Mouse (Mus musculus): Measurements from ENCODE around the gene Rexo5. TPM values are rescaled to one million over a fixed set of nuclear protein-coding genes. Genes with fewer than 3 reads are reported as not detected.
A peak's percentile ranks its signal among the peaks of the same experiment; 100 is the strongest.

The Rexo5 gene
- polyA plus RNA-seq, 1 experiment from 2014 or later = 20.1 TPM

DNA sequence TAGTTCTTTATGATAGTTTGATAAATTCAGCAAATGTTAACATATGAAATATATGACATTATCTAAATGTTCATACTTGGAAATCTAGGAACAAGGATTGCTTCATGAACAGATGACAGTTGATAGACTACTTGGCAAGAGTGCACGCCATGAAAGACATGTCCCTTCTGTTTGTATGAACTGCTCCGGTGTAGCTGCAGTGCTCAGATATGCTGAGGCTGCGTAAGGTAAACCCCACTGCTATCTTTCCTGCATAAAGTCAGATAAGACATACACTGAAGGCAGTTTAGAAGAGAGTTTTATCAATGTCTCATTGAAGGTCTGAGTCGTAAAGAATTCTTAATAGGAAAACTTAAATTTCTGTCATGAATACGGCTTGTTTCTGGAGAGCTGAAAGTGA lies 8.9 kb upstream of the Rexo5 start:
- no peak overlapping the region for H3K4me3 ChIP-seq (replicated peaks)
- H3K36me3 ChIP-seq = peaks cover 40% of the 10 kb centered on the region
- no peak overlapping the region for H3K9ac ChIP-seq
- no peaks in the 10 kb centered on the region for H3K4me1 ChIP-seq
- no peak overlapping the region for H3K4me2 ChIP-seq (replicated peaks)
- no peaks in the 10 kb centered on the region for H3K9me3 ChIP-seq (replicated peaks)
- no peak overlapping the region for H3K27ac ChIP-seq (replicated peaks)
- no peaks in the 10 kb centered on the region for H3K27me3 ChIP-seq
- WGBS = 94% methylated on average over 5 of the region's 5 CpGs
- ATAC-seq (ENCODE audit: insufficient number of reproducible peaks, low FRiP score, low TSS enrichment, low read depth) = no peak

DNA sequence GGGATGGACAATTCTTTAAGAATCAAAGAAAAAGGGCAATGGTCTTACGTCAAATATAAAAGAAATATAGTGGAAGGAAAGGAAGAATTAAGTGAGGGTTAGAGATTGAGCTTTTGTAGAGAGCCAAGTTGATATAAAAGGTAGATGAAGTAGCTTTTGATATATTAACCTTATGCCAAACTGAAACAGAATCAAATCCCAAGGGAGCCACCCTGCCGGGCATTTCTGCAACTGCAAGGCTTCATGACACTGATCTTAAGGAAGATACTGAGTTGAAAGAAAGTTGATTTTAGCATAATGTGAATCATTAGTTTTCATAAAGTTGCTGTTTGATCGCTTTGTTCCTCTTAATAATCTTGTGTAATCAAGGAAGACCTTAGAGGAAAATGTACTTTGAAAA lies 4.8 kb upstream of the Rexo5 start:
- WGBS = 82% methylated on average over 3 of the region's 3 CpGs
- no peak overlapping the region for H3K9ac ChIP-seq
- peaks cover 3% of the 10 kb centered on the region; the same call in 1 of the 2 replicates for H3K4me1 ChIP-seq
- H3K4me2 ChIP-seq (replicated peaks) = no peak overlapping the region
- H3K4me3 ChIP-seq (replicated peaks) = no peak overlapping the region
- H3K27me3 ChIP-seq = no peaks in the 10 kb centered on the region
- H3K36me3 ChIP-seq = peaks cover 33% of the 10 kb centered on the region
- no peaks in the 10 kb centered on the region for H3K9me3 ChIP-seq (replicated peaks)
- ATAC-seq (ENCODE audit: insufficient number of reproducible peaks, low FRiP score, low TSS enrichment, low read depth) = no peak
- no peak overlapping the region for H3K27ac ChIP-seq (replicated peaks)

DNA sequence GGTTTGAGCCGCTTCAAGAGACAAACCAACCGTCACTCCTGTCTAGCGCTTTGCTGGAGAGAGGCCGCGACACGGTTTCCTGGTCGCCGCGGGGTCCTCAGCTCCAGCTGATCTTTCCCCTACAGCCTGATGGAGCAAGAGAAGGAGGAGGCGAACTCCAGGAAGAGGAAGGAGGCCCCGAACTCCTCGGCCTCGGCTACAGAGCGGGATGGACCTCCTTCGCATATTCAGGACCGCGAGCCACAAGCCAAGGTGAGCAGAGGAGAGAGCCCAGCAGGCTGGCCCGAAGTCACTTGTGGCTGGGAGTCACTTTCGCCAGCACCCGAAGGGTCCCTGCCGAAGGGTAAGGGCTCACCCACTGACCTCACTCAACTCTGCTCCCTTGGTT lies 439 bp downstream of the Rexo5 start:
- peaks cover 5% of the 10 kb centered on the region; the same call in 1 of the 2 replicates for H3K36me3 ChIP-seq
- ATAC-seq (ENCODE audit: insufficient number of reproducible peaks, low FRiP score, low TSS enrichment, low read depth) = no peak; the same call in none of the 2 replicates
- H3K27ac ChIP-seq (replicated peaks) = peak overlapping the region; percentile 82
- H3K4me2 ChIP-seq (replicated peaks) = peak overlapping the region; percentile 81
- peak overlapping the region; percentile 69 for H3K9ac ChIP-seq
- 0% methylated on average over 21 of the region's 21 CpGs for WGBS
- H3K27me3 ChIP-seq = no peaks in the 10 kb centered on the region
- peak overlapping the region; percentile 74 for H3K4me3 ChIP-seq (replicated peaks)
- H3K4me1 ChIP-seq = peaks cover 8% of the 10 kb centered on the region
- no peaks in the 10 kb centered on the region for H3K9me3 ChIP-seq (replicated peaks)

DNA sequence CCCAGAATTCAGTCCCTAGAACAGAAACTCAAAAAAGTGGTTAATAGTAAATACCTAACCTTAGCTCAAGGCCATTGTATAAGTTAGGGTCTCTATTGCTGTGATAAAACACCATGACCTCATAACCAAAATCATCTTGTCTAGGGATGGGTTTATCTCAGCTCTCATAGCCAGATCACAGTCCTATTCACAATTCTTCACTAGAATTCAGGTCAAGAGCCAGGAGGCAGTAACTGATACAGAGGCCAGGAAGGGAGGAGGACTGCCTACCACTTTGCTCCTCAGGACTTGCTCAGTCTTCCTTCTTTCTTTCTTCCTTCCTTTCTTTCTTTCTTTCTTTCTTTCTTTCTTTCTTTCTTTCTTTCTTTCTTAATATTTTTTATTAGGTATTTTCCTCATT lies 1.5 kb downstream of the Rexo5 start:
- Histone ChIP-seq H3K27ac (replicated peaks) (no peak overlapping the region), H3K4me1 (peaks cover 8% of the 10 kb centered on the region), H3K4me3 (replicated peaks) (peak overlapping the region; percentile 23), H3K36me3 (peaks cover 3% of the 10 kb centered on the region; the same call in 1 of the 2 replicates), H3K9me3 (replicated peaks) (no peaks in the 10 kb centered on the region), H3K9ac (no peak overlapping the region), H3K27me3 (no peaks in the 10 kb centered on the region), H3K4me2 (replicated peaks) (peak overlapping the region; percentile 27)
- no peak for ATAC-seq (ENCODE audit: insufficient number of reproducible peaks, low FRiP score, low TSS enrichment, low read depth)

DNA sequence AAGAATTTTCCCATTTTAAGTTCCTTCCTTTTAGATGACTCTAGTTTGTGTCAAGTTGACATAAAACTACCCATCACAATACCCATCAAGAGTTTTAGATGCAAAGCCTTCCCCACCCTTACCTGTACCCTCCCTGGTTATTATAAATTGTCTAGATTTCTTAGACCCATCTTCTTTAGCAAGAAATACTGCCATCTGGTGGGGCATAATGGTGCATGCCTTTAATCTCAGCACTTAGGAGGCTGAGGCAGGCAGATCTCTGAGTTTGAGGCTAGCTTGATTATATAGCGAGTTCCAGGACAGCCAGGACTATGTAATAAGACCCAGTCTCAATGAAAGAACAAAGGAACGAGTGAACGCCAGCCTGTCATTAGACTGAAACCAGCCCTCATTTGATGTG lies 6.7 kb downstream of the Rexo5 start:
- Histone ChIP-seq H3K27me3 (no peaks in the 10 kb centered on the region), H3K36me3 (peaks cover 5% of the 10 kb centered on the region; the same call in 1 of the 2 replicates), H3K9ac (no peak overlapping the region), H3K4me1 (no peaks in the 10 kb centered on the region), H3K27ac (replicated peaks) (no peak overlapping the region), H3K4me2 (replicated peaks) (no peak overlapping the region), H3K4me3 (replicated peaks) (no peak overlapping the region), H3K9me3 (replicated peaks) (no peaks in the 10 kb centered on the region)
- WGBS = 92% methylated on average over 3 of the region's 3 CpGs
- no peak for ATAC-seq (ENCODE audit: insufficient number of reproducible peaks, low FRiP score, low TSS enrichment, low read depth)

DNA sequence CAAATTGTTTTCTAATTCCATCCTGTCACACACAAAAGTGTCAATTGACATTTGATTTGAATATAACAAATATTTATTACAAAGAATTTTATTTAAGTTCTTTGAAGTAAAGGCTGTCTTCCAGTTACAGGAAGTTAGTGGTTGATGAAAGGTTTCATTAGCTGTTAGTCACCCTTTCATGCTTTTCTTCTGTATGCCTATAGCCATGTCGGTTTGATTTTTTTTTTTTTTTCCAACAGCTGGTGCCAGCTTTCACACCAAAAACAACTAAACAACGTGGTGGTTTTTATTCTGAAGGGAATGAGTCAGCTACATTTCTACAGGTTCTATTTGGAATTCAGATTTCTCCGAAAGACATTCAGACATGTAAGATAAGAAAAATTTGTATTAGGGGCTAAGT lies 7.2 kb downstream of the Rexo5 start:
- 73% methylated on average over 3 of the region's 3 CpGs for WGBS
- Histone ChIP-seq H3K4me1 (no peaks in the 10 kb centered on the region), H3K27ac (replicated peaks) (no peak overlapping the region), H3K9ac (no peak overlapping the region), H3K9me3 (replicated peaks) (no peaks in the 10 kb centered on the region), H3K4me3 (replicated peaks) (no peak overlapping the region), H3K36me3 (peaks cover 7% of the 10 kb centered on the region; the same call in 1 of the 2 replicates), H3K4me2 (replicated peaks) (no peak overlapping the region), H3K27me3 (no peaks in the 10 kb centered on the region)
- ATAC-seq (ENCODE audit: insufficient number of reproducible peaks, low FRiP score, low TSS enrichment, low read depth) = no peak

DNA sequence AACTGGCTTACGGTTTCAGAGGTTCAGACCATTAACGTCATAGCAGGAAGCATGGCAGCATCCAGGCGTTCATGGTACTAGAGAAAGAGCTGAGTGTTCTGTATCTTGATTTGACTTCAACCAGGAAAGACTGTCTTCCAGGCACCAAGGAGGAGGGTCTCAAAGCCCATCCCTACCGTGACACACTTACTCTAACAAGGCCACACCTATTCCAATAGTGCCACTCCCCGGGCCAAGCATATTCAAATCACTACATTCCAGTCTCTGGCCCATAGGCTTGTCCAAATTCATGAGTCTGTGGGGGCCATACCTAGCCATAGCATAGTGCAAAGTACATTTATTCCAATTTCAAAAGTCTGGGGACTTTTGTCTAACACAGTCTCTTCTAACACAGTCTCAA lies 13.6 kb downstream of the Rexo5 start:
- no peaks in the 10 kb centered on the region for H3K4me1 ChIP-seq
- no peak overlapping the region for H3K4me2 ChIP-seq (replicated peaks)
- WGBS = 92% methylated on average over 5 of the region's 5 CpGs
- no peaks in the 10 kb centered on the region for H3K27me3 ChIP-seq
- H3K4me3 ChIP-seq (replicated peaks) = no peak overlapping the region
- H3K27ac ChIP-seq (replicated peaks) = no peak overlapping the region
- ATAC-seq (ENCODE audit: insufficient number of reproducible peaks, low FRiP score, low TSS enrichment, low read depth) = no peak
- H3K9me3 ChIP-seq (replicated peaks) = no peaks in the 10 kb centered on the region
- H3K9ac ChIP-seq = no peak overlapping the region
- peaks cover 29% of the 10 kb centered on the region for H3K36me3 ChIP-seq

DNA sequence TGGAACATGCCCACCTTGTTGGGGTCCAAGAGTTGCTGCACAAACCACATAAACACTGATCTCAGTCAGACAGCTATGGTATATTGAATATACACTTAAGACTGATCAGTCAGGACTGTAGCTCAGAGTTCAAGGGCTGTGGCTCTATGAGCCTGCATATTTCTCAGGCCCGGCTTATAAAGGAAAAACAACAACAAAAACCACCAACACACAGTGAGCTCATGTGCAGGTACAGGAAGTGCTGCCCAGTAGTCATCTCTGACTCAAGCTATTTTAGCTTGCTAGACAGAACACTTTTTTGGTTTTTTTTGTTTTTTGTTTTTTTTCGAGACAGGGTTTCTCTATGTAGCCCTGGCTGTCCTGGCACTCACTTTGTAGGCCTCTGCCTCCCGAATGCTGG lies 14.9 kb downstream of the Rexo5 start:
- Histone ChIP-seq H3K27ac (replicated peaks) (no peak overlapping the region), H3K4me1 (no peaks in the 10 kb centered on the region), H3K9me3 (replicated peaks) (no peaks in the 10 kb centered on the region), H3K36me3 (peaks cover 36% of the 10 kb centered on the region), H3K4me2 (replicated peaks) (no peak overlapping the region), H3K27me3 (no peaks in the 10 kb centered on the region), H3K4me3 (replicated peaks) (no peak overlapping the region), H3K9ac (no peak overlapping the region)
- ATAC-seq (ENCODE audit: insufficient number of reproducible peaks, low FRiP score, low TSS enrichment, low read depth) = no peak
- WGBS = 91% methylated on average over 3 of the region's 3 CpGs

DNA sequence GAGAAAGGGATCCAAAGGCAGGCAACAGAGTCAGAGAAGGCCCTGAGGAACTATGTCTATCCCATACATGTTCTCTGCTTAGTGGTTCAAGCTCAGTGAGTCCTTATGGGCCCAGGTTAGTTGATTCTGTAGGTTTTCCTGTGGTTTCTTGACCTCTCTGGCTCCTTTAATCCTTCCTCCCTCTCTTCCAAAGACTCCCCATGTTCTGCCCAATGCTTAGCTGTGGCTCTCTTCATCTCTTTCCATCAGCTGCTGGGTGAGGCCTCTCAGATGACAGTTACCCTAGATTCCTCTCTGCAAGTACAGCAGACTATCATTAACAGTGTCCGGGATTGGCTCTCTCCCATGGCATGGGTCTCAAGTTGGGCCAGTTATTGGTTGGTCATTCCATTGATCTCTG lies 41.6 kb downstream of the Rexo5 start:
- H3K9me3 ChIP-seq (replicated peaks) = no peaks in the 10 kb centered on the region
- H3K4me2 ChIP-seq (replicated peaks) = no peak overlapping the region
- peaks cover 14% of the 10 kb centered on the region; the same call in 1 of the 2 replicates for H3K36me3 ChIP-seq
- no peak overlapping the region for H3K4me3 ChIP-seq (replicated peaks)
- WGBS = 97% methylated on average over 1 of the region's 1 CpGs
- H3K4me1 ChIP-seq = no peaks in the 10 kb centered on the region
- no peak for ATAC-seq (ENCODE audit: insufficient number of reproducible peaks, low FRiP score, low TSS enrichment, low read depth)
- H3K27me3 ChIP-seq = no peaks in the 10 kb centered on the region
- H3K9ac ChIP-seq = no peak overlapping the region
- no peak overlapping the region for H3K27ac ChIP-seq (replicated peaks)

DNA sequence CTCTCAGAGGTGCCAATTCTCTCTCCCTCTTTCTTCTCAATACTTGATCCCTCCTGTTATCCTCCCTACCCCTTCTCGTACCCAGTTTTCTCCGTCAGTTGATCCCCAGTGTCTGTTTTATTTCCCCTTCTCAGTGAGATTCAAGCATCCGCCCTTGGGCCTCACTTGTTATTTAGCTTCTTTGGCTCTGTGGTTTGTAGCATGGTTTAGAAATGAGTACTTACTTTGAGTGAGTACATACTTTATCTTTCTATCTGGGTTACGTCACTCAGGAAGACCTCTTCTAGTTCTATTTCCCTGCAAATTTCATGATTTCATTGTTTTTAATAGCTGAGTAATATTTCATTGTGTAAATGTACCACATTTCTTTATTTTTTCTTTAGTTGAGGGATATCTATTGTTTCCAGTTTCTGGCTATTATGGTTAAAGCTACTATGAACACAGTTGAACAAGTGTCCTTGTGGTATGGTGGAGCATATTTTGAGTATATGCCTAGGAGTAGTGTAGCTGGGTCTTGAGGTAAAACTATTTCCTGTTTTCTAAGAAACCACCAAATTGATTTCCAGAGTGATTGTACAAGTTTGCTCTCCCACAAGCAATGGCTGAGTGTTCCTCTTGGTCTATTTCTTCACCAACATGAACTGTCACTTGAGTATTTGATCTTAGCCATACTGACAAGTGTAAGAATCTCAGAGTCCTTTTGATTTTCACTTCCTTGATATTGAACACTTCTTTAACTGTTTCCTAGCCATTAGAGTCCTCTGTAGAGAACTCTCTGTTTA lies 42.4 kb downstream of the Rexo5 start:
- 88% methylated on average over 4 of the region's 4 CpGs for WGBS
- Histone ChIP-seq H3K4me3 (replicated peaks) (no peak overlapping the region), H3K4me1 (no peaks in the 10 kb centered on the region), H3K9me3 (replicated peaks) (no peaks in the 10 kb centered on the region), H3K27me3 (no peaks in the 10 kb centered on the region), H3K27ac (replicated peaks) (no peak overlapping the region), H3K4me2 (replicated peaks) (no peak overlapping the region), H3K36me3 (peaks cover 14% of the 10 kb centered on the region; the same call in 1 of the 2 replicates), H3K9ac (no peak overlapping the region)
- no peak for ATAC-seq (ENCODE audit: insufficient number of reproducible peaks, low FRiP score, low TSS enrichment, low read depth)

DNA sequence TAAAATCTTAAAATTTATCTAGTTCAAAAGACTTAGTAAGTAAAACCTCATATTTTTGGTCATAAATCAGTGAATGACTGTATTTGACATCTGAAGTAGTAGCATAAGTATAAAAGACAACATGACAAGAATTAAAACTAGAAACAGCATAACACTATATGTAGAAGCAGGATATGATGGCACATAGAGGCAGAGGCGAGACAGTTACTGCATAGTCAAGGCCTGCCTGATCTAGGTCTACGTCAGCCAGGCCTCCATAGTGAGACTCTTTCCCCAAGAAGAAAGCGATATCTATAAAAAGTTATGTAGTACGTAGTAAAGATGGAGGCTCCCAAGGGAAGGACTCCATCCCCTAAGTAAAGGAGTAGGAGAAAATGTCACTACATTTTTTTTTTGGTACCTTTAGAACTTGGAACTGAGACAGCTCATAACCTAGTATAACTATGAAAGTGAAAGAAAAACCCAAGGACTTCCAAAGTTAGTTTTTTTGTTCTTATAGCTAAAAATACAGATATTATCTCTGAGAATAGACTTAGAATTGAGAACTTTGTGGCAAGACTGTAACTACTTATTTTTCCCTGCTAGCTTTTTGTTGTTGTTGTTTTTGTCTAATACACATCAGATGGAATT lies 48.1 kb downstream of the Rexo5 start:
- no peak for ATAC-seq (ENCODE audit: insufficient number of reproducible peaks, low FRiP score, low TSS enrichment, low read depth)
- Histone ChIP-seq H3K9ac (no peak overlapping the region), H3K4me2 (replicated peaks) (no peak overlapping the region), H3K9me3 (replicated peaks) (no peaks in the 10 kb centered on the region), H3K4me3 (replicated peaks) (no peak overlapping the region), H3K4me1 (no peaks in the 10 kb centered on the region), H3K27ac (replicated peaks) (no peak overlapping the region), H3K27me3 (no peaks in the 10 kb centered on the region), H3K36me3 (peaks cover 10% of the 10 kb centered on the region; the same call in 1 of the 2 replicates)
- WGBS = 93% methylated on average over 4 of the region's 4 CpGs
